Mouse (Mus musculus): Measurements from ENCODE around the gene Fndc8.
A peak's percentile ranks its signal among the peaks of the same experiment; 100 is the strongest.

Fndc8 gene

DNA sequence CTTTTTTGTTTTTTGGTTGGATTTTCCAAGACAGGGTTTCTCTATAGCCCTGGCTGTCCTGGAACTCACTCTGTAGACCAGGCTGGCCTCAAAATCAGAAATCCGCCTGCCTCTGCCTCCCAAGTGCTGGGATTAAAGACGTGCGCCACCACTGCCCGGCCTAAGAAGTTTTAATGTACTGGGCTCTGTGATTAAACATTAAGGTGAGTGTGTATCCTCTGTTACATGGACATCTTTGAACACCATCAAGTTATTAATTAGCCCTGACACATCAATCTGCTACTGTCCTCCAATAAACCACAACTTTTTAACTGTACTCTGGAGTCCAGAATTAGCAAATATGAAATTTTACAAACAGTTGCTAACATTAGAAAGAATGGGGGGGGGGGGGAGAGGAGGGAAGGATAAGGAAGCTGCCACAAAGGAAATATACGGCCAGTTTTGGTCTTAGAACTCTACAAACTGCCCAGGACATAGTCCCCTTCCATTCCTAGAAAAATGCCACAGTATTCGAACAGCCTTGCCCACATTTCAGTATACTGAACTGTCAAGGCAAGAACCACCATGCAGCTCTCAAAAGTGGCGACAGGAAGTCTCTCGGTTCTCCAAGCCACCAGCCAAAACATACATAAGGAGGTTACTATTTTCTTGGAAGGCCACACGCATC is 22.3 kb upstream of the Fndc8 start:
- no peak for DNase-seq (ENCODE audit: low read depth, low spot score)

DNA sequence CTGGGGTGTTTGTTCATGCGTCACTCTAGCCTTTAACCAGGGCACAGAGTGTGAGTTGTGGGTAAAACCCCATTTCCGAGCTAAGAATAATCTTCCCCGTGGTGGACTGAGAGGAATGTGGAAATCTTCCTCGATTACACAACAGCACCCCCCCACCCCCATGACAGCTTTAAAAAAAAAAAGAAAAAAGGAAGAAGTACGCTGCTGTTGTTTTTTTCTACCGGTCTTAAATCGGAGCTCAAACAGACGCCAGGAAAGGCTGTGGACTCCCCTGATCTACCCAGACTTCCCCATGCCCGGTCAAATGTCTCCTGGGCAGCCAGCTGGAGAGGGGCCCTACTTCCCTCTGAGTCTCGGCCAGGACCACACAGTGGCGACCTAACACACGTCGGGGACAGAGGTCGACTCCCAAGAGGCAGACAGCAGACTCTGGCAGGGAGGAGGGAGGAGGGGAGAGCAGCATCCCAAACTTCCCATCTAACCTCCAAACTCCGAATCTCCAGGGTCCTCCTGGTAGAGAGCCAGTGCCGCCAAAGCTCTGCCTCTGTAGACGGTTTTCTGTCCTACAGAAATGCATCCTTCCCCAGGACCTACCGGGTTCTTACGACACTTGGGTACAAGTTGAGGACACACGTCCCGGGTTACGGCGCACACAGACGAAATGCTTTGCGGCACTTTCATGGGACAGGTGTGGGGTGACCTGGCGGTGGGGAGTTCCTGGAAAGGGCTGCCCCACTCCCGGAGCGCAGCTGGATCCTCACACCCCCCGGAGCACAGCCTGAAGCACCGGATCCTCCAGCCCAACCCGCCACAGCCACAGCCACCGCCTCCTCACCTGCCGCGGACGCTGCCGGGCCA is 21.5 kb upstream of the Fndc8 start:
- DNase-seq (ENCODE audit: low read depth, low spot score) = no peak

DNA sequence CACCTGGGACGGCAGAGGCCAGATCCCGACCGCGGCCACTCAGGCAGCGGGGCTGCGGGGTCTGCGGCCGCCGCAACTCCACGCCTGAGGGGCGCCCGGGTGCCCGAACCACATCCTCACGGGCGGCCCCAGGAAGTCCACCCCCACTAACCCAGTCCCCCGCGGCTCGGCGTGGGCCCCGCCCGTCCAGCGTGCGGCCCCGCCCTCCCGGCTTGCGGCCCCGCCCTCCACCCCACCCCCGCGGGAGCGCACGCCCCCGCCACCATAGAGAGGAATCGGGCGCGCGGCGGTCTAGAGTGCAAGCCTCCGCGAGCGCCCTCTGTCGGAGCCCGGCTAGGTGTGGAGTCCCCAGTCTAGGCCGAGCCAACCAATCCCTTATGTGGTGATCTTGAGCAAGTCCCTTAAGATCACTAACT is 20.9 kb upstream of the Fndc8 start, which contains the start of gene Rffl:
Rffl (minus strand) TSS at position 180 of the 416 bp plus-strand sequence.
- peak; percentile 94 for DNase-seq (ENCODE audit: low read depth, low spot score)

DNA sequence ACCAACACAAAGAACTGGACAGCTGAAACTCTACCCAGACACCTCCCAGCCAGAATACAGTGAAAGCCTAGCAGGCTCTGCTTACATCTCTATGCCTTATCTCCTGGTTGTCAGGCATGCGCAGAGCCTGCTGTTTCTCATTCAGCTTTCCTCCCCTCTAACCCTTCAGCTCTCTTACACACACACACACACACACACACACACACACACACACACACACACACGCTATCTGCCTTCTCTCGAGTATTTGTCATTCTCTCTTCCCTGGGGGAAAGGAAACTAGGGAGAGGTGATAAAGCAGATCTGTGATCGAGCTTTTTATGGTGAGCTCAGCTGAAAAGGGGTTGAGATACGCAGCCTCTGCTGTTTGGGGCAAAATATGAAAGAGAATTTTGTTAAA is 17.0 kb upstream of the Fndc8 start:
- no peak for DNase-seq (ENCODE audit: low read depth, low spot score)

DNA sequence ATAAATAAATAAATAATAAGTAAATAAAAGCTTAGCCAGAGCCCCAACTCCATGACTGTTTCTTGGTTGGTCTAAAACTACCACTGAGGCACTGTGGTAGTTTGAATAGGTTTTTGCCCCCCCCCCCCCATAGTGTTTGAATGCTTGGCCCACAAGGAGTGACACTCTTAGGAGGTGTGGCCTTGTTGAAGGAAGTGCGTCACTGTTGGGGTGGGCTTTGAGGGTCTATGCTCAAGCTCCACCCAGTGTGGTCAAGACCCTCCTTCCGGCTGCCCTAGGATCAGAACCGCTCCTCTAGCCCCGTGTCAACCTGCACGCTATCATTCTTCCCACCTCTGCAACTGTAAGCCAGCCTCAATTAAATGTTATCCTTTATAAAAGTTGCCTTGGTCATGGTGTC is 16.3 kb upstream of the Fndc8 start:
- no peak for DNase-seq (ENCODE audit: low read depth, low spot score)

DNA sequence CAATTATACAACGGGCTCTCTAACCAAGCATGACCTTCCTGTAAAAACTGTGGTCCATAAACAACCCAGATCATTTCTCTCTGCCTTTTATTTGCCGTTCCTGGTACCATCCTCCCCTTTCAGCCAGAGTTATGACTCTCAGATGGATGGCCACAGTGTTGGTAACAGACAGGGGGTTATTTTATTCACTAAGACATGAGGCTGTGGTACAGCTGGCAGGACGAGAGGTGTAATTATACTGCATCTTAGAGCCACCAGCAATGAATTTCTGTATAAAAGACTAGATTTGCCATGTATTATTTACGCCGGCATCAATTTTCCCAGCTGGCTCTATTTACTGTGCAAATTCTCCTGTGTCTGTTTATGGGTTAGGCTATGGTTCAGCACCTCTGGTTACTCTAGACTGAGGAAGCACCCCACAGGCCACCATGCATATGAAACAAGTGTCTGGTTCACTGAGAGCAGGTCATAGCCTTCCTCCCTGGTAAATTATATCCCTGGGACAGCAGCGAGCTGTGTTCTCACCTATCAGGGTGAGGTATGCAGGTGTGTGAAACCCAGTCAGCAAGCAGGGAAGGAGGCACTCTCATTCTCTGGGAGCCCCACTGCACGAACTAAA is 14.1 kb upstream of the Fndc8 start:
- no peak for DNase-seq (ENCODE audit: low read depth, low spot score)

DNA sequence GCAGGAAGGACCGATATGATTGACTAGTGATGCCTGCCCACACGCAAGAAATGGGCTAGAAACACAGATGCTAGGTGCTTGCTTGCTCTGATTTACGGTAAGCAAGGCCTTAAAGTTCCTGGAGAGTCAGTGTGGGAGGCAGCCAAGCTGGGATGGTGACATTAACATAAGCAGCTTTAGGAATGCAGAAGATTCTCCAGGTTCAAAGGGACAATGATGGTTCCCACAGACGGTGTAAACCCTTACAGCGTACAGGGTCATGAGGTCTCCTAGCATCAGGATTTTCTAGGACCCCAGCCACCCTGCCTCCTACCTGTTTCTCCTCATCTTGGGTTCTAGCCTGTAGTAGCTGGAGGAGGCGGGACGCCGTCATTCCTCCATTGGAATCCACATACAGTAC is 8.7 kb upstream of the Fndc8 start:
- no peak for DNase-seq (ENCODE audit: low read depth, low spot score)

DNA sequence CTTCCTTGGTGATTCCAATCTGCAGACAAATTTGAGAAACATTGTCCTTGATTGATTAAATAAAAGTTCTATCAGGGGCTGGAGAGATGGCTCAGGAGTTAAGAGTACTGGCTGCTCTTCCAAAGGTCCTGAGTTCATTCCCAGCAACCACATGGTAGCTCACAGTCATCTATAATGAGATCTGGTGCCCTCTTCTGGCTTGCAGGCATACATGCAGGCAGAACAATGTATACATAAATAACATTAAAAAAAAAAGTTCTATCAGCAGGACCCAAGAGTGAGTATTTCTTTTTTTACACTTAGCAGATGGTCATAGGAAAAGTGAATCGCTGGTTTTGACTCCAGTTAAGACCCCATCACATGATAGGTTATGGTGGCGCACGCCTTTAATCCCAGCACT is 5.4 kb upstream of the Fndc8 start:
- peak; percentile 39 for DNase-seq (ENCODE audit: low read depth, low spot score)

DNA sequence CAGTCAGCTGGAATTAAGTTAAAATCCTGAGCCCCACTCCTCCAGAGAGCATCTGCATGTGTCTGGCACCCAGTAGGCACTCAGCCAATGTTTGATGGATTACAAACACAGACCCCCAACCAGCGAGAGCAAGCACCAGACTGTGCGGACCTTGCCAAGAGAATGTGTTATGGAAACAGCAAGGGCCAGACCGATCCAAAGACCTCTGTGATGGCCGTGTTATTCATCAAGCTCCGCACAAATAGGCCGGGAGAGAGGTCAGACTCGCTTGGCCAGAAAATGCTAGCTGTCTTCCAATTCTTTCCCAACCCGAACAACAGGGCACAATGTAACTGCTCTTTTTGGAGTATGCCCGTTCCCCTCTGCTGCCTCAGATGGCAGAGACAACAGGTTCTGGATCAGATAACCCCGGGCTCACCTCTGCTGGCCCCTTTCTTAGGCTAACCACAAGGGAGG is 3.4 kb upstream of the Fndc8 start:
- no peak for DNase-seq (ENCODE audit: low read depth, low spot score)

DNA sequence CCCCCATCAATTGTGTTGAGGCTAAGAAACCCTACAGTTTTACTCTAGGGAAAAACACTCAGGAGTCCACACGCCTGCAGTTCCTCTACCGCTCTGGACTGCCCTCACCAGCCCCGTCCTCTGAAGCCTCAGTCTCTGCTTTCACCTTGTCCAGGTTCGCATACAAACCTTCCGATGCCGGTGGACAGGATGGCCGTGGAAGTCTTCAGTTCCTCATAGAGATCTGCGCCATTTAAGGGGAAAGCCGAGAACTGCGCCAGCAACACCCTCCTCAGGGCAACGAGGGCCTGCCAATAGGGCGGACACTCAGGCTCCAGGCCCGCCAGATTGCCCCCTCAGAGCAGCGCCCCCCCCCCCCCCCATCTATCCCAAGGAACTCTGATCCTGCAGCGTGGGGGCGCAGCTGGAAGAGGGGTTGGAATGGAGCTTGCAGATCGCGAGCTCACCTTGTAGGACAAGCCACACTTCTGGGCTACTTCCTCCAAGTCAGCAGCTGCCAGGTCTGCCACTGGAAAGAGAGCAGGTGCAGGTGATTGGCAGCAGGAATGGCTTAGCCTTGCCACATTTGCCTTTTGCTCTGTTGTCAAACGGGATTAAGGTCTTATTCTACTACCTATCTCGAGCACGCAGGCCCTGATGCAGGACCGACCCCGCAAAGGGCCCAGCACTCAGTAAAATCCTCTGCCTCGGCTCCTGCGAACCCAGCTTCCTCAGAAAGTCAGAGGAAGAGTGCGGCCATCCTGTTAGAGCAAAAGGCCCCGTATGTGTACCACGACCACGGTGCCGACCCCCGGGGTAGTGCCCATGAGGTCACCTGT is 2.2 kb upstream of the Fndc8 start:
- DNase-seq (ENCODE audit: low read depth, low spot score) = peak; percentile 72

DNA sequence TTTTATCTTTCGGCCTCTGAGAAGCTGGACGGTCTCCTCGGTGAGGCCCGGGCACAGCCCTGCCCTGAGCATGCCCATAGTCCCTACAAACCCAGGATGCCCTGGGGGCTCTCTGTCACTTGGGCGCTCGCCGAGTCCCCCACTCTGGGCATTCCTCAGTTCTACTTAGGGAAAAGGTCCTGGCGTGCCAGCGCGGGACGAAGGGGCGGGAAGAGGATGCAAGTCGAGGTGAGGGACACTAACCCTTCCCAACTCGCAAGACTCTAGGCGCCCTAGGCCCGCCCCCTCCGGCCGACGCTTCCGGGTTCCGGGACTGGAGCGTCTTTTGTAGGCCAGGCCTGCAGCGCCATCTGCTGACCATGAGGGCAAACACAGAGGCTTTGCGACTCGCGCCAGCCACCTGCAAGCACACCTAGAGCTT is 1.6 kb upstream of the Fndc8 start, which contains the start of gene Rad51d:
Rad51d (minus strand) TSS at position 273 of the 421 bp plus-strand sequence.
- peak; percentile 95 for DNase-seq (ENCODE audit: low read depth, low spot score)

DNA sequence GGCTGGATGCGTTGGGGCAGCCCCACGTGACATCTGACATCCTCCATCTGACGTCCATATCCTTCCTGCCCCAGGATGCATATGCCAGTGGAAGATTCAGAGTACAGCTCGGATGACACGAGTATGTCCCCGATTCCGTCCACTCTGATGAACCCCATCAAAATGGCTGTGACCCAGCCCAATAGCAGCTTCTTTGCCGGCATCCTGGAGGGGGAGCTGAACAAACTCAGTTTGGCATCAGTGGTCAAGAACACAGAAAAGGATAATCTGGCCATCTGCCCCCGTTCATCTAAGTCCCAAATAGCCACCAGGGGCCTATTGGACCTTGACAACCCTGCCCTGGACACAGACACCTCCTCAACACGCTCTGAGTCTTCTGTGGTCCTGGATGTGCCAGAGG is 5.6 kb downstream of the Fndc8 start:
- DNase-seq (ENCODE audit: low read depth, low spot score) = no peak

DNA sequence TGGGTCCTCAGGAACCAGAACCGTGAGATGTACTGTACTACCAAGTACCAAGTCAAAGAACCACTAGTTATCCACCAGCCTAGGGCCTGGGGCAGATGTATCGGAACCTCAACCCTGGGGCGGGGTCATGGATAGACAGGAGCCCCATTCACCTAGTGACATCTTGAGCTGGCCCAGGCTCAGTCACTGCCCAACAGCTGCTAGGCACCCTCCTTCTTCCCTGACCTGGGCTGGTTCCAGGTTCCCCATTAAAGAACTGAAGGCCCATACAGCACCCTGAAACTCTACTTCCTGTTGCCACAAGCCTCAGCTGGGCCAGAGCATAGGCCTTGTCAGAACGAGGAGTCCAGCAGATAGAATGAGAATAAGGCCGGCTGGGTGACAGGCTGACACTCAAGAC is 7.8 kb downstream of the Fndc8 start:
- no peak for DNase-seq (ENCODE audit: low read depth, low spot score)

DNA sequence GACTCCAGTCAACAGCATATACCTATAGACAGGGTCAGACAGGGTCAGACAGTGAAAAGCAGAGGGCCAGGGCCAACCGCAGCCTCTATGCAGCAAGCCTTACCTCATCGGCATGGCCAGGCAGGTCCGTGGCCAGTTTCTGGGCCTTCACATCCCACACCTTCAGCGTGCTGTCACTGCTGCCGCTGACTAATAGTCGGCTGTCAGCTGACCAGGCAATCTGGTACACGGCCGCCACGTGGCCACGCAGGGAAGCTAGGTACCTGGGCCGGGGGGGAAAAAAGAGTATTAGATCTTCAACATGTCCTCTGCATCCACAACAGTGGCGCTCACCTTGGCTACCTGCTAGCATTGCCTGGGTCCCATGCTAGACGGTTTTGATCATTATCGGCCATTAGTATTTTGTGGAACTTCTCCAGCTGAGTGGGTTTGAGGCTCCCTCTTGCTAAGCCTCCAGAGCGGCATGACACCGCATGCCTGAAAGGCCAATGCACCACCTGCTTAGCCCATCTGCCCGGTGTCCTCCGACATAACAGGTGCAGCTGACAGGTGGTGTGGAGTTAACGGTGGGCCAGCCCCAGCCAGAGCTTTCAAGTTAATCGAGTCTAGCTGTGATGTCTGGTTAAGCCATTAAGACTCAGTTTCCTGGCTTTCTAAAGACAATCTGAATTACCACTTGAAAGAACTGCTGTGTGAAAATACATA is 9.8 kb downstream of the Fndc8 start:
- no peak for DNase-seq (ENCODE audit: low read depth, low spot score)

DNA sequence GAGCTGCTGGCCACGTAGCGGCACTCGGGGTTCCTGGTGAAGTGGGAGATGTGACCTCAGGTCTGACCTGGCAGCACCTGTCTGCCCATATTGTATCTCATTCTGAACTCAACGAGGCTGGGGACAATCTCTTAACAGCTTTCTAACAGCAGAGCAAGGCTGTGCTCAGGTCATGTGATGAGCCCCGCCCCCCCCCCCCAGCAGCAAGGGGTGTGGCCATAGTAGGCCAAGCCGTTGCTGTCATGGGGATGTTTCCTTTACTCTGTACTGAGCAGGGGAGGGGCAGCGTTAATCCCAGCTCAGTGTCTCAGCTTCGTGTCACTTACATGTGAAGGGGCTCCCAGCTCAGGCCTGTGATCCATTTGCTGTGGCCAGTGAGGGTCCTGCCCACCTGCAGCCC is 13.0 kb downstream of the Fndc8 start:
- DNase-seq (ENCODE audit: low read depth, low spot score) = no peak

DNA sequence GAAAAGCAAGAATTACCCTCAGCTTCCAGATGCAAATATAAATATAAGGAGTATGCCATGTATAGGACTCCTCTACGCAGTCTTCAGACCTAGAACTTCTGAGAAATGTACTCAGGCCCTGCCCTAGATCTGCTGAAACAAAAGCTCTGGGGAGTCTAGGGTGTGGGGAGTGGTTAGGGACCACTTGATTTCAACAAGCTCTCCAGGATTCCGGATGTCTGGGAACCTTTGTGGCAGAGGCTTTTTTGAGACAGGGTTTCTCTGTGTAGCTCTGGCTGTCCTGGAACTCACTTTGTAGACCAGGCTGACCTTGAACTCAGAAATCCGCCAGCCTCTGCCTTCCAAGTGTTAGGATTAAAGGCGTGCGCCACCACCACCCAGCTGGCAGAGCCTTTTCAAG is 13.9 kb downstream of the Fndc8 start:
- no peak for DNase-seq (ENCODE audit: low read depth, low spot score)

DNA sequence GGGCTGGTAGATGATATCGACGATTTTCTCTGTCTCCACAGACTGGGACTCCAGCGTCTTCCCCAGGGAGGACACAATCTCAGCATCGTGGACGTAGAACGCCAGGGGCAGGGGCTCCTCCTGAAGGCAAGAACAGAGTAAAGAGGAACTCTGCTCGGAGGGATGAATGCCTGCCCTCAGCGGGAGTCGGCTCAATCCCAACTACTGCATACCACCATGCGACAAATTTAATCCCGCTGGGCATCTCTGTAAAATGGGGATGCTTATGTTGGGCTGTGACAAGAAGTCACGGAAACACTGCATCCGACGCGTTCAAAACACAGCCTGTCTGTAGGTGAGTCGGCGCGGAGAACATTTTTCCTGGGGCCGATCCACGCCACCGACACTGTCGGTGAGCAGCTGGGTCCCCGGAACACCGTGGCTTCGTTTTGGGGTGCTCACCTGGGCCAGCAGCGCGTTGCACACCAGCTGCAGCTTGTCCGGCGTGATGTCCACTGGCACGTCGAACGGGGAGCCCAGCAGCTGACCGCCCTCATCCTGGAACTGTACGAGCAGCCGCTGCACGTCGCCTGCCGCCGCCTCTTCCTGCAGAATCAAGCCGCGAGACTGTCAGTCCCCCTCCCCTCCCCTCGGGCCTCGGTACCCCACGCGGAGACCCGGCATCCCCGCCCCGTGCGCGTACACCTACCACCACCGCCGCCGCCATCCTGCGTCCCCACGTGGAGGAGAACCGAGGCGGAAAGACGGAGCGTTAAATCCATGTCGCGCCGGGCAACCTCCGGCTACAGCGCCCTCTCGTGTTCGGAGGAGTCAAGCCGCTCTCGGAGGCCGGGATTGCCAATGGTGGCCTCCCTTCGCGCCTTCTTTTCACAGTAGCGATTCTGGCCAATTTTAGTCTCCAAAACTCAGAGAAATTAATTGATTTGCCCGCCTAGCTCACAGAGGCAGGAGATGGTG is 16.0 kb downstream of the Fndc8 start, which contains the start of gene Nle1:
Nle1 (minus strand) TSS at position 761 of the 957 bp plus-strand sequence.
- peak; percentile 93 for DNase-seq (ENCODE audit: low read depth, low spot score)

DNA sequence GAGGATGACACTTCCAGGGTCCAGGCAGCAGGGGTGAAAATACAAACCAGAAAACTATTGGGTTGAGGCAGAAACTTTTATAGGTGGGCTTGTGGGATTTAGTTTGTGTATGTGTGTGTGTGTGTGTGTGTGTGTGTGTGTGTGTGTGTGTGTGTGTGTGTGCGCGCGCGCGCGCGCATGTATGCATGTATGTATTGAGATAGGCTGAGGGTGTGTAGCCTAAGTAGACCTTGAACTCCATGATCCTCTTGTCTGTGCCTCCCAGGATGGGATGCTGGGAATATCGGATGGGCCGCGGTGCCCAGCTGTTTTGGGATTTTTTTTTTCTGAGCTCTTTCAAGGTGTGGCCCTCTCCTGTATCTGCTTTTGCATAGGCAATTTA is 16.7 kb downstream of the Fndc8 start:
- no peak for DNase-seq (ENCODE audit: low read depth, low spot score)

DNA sequence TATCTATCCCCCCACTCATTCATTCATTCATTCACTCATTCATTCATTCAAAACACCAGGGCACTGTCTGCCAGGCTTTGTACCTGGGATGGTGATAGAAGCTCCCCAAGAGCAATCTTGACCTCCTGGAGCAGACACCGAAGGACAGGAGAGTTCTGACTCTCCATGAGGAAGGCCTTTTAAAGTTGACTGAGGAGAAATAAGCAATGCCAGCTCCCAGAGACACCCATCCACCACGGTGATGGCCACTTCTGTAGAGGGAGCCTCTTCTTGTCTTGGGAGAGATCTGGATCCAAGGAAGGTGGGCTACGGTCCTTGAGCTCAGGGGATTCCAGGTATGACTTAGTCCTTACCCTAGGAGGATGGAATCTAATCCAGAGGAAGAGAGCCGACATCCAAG is 18.3 kb downstream of the Fndc8 start, which contains the start of gene Unc45b:
Unc45b (plus strand) TSS at position 301 of the 400 bp plus-strand sequence.
- DNase-seq (ENCODE audit: low read depth, low spot score) = no peak
